Mouse (Mus musculus) c-Kit-positive CD71-negative TER-119-negative erythroid progenitor cells, embryonic 14.5 days (primary cell): ENCODE results near the gene Synj1.
A peak's percentile ranks its signal among the peaks of the same experiment; 100 is the strongest.

Experiments
- DNase-seq: peaks from one replicate; pipeline ENCODE4 v3.0.0-alpha.2; 2013; ENCODE audit warnings: low read depth

The Synj1 gene

GRCm38 (mm10) chr16:91011021-91011683 lies at the start of gene Synj1:
Gene Synj1, minus strand, starts transcription at chr16:91011308.
- peak; percentile 82 for DNase-seq

- DNase-seq: no peak
Observed at GRCm38 (mm10) chr16:91057741-91058140, 46.6 kb upstream of the Synj1 start.

- no peak for DNase-seq
Observed at GRCm38 (mm10) chr16:91057261-91057660, 46.2 kb upstream of the Synj1 start.

GRCm38 (mm10) chr16:91056043-91056821 lies 45.1 kb upstream of the Synj1 start:
- DNase-seq: peak; percentile 44

- no peak for DNase-seq
Observed at GRCm38 (mm10) chr16:91055150-91055549, 44.0 kb upstream of the Synj1 start.

GRCm38 (mm10) chr16:91053599-91053998 lies 42.5 kb upstream of the Synj1 start:
- DNase-seq: no peak

- DNase-seq: peak; percentile 45
Observed at GRCm38 (mm10) chr16:91045511-91045910, 34.4 kb upstream of the Synj1 start.

- peak; percentile 99 for DNase-seq
Observed at GRCm38 (mm10) chr16:91044270-91045182, 33.4 kb upstream of the Synj1 start, which contains the start of gene Paxbp1. Gene Paxbp1, minus strand, starts transcription at chr16:91044543.

GRCm38 (mm10) chr16:91043461-91044248 lies 32.5 kb upstream of the Synj1 start:
- peak; percentile 51 for DNase-seq

- DNase-seq: no peak
Observed at GRCm38 (mm10) chr16:91042640-91043039, 31.5 kb upstream of the Synj1 start.

GRCm38 (mm10) chr16:91035866-91036265 lies 24.8 kb upstream of the Synj1 start:
- no peak for DNase-seq

GRCm38 (mm10) chr16:91030751-91031150 lies 19.6 kb upstream of the Synj1 start:
- no peak for DNase-seq

GRCm38 (mm10) chr16:91029901-91030300 lies 18.8 kb upstream of the Synj1 start:
- no peak for DNase-seq

- DNase-seq: no peak
Observed at GRCm38 (mm10) chr16:91029161-91029743, 18.1 kb upstream of the Synj1 start.

- no peak for DNase-seq
Observed at GRCm38 (mm10) chr16:91026290-91026689, 15.2 kb upstream of the Synj1 start.

GRCm38 (mm10) chr16:91023384-91023783 lies 12.3 kb upstream of the Synj1 start:
- no peak for DNase-seq

- DNase-seq: no peak
Observed at GRCm38 (mm10) chr16:91020842-91021483, 9.9 kb upstream of the Synj1 start.

GRCm38 (mm10) chr16:91019476-91019875 lies 8.4 kb upstream of the Synj1 start:
- no peak for DNase-seq

GRCm38 (mm10) chr16:91015761-91016160 lies 4.7 kb upstream of the Synj1 start:
- no peak for DNase-seq

- no peak for DNase-seq
Observed at GRCm38 (mm10) chr16:91011847-91012246, 739 bp upstream of the Synj1 start.
